Mouse (Mus musculus) liver, adult 2 months (tissue): Measurements from ENCODE around the gene Kcnq4. TPM values are rescaled to one million over a fixed set of nuclear protein-coding genes. Genes with fewer than 3 reads are reported as not detected.

ENCODE experiments used
- DNase-seq: peaks from one replicate; pipeline ENCODE4 v3.0.0-alpha.2; 2011; ENCODE audit warnings: low read depth, low spot score; ENCODE audit errors: extremely low read depth
- H3K27ac ChIP-seq: fragments of 200-500 bp; replicated peaks from 2 replicates; pipeline ENCODE4 v1.5.1; 2012; ENCODE audit warnings: low read depth, mild to moderate bottlenecking, control low read depth, inconsistent platforms, low read length; ENCODE audit not compliant: insufficient read depth
- H3K27me3 ChIP-seq: fragments of 200-500 bp; 2 replicates; pipeline ENCODE4 v1.6.1; 2012; ENCODE audit warnings: mild to moderate bottlenecking, moderate library complexity, low read length, inconsistent platforms; ENCODE audit not compliant: control insufficient read depth, insufficient read depth
- H3K36me3 ChIP-seq: fragments of 200-500 bp; 2 replicates; pipeline ENCODE4 v1.6.1; 2012; ENCODE audit warnings: low read length, inconsistent platforms; ENCODE audit not compliant: control insufficient read depth, insufficient read depth
- H3K4me1 ChIP-seq: fragments of 200-500 bp; 2 replicates; pipeline ENCODE4 v1.6.1; 2011; ENCODE audit warnings: low read length; ENCODE audit not compliant: control insufficient read depth, insufficient read depth
- H3K4me3 ChIP-seq: fragments of 200-500 bp; 2 replicates; pipeline ENCODE4 v1.5.1; 2011; ENCODE audit warnings: low read depth, mild to moderate bottlenecking, control low read depth, low read length, moderate library complexity; ENCODE audit not compliant: insufficient read depth
- H3K79me2 ChIP-seq: fragments of 200-500 bp; 2 replicates; pipeline ENCODE4 v1.6.1; 2012; ENCODE audit warnings: inconsistent platforms, mild to moderate bottlenecking, low read length, moderate library complexity; ENCODE audit not compliant: control insufficient read depth, insufficient read depth
- H3K9ac ChIP-seq: fragments of 200-500 bp; 2 replicates; pipeline ENCODE4 v1.6.1; 2012; ENCODE audit warnings: low read depth, mild to moderate bottlenecking, control low read depth, inconsistent platforms, low read length
- CTCF ChIP-seq: fragments of 200-500 bp; IDR thresholded peaks from 2 replicates; pipeline ENCODE4 v1.5.1; 2011; ENCODE audit warnings: low read depth, low read length, control low read depth
- POLR2A ChIP-seq: fragments of 200-500 bp; IDR thresholded peaks from 2 replicates; pipeline ENCODE4 v1.6.1; 2011; ENCODE audit warnings: low read length, control low read depth; ENCODE audit not compliant: insufficient read depth; ENCODE audit errors: extremely low read depth
- WGBS: fragments of 180-500 bp; shearing (Covaris S2); methylation state at CpG from one replicate; pipeline ENCODE4 v1.1.7; 2018; 5-methylcytosine and 5-hydroxymethylcytosine counted together
- polyA plus RNA-seq: library from polyadenylated mRNA; depleted of rRNA; stranded (reverse); fragments of >200 nt; gene quantifications from 2 replicates; pipeline ENCODE4 v1.2.3, GENCODE M21; 2012; rRNA removed
- total RNA-seq: library from RNA; depleted of rRNA; stranded (reverse); fragments of >200 nt; gene quantifications from 2 replicates; pipeline ENCODE4 v1.2.3, GENCODE M21; 2014; rRNA removed

Kcnq4 gene
- total RNA-seq (0.28 and 0.34 TPM in 2 replicates), polyA plus RNA-seq (0.57 and 0.58 TPM in 2 replicates)

- H3K79me2 ChIP-seq, result no peaks in the 10 kb centered on the region
- H3K27me3 ChIP-seq, result peaks cover 6% of the 10 kb centered on the region; the same call in 1 of the 2 replicates
- no peak for DNase-seq
- TF ChIP-seq CTCF (no peak), POLR2A (no peak)
- 9% methylated on average over 42 of the region's 42 CpGs for WGBS
- H3K27ac ChIP-seq, result no peak within 1 kb of the TSS
- no peak within 1 kb of the TSS for H3K9ac ChIP-seq
- 0 out of 2 replicates have a peak, but pooled peaks cover 2% of the 10 kb centered on the region for H3K4me1 ChIP-seq
- peak within 1 kb of the TSS; percentile 33; the same call in 1 of the 2 replicates for H3K4me3 ChIP-seq
- no peaks in the 10 kb centered on the region for H3K36me3 ChIP-seq
Observed at GRCm38 (mm10) chr4:120747941-120748866, at the start of gene Kcnq4. Gene Kcnq4, minus strand, starts transcription at chr4:120748612.

- Histone ChIP-seq H3K27me3 (no peaks in the 10 kb centered on the region), H3K27ac (no peak overlapping the region), H3K9ac (no peak overlapping the region), H3K36me3 (no peaks in the 10 kb centered on the region), H3K79me2 (peaks cover 24% of the 10 kb centered on the region; the same call in 1 of the 2 replicates), H3K4me1 (peaks cover 18% of the 10 kb centered on the region), H3K4me3 (no peak overlapping the region)
- WGBS, result 94% methylated on average over 2 of the region's 2 CpGs
- TF ChIP-seq CTCF, result no peak
- TF ChIP-seq POLR2A, result no peak
- no peak for DNase-seq
Observed at GRCm38 (mm10) chr4:120796687-120797086, 48.3 kb upstream of the Kcnq4 start.

- no peaks in the 10 kb centered on the region for H3K27me3 ChIP-seq
- no peak for DNase-seq
- H3K36me3 ChIP-seq, result no peaks in the 10 kb centered on the region
- peaks cover 20% of the 10 kb centered on the region; the same call in 1 of the 2 replicates for H3K79me2 ChIP-seq
- H3K9ac ChIP-seq, result no peak overlapping the region
- H3K27ac ChIP-seq, result no peak overlapping the region
- WGBS, result 93% methylated on average over 1 of the region's 1 CpGs
- H3K4me3 ChIP-seq, result no peak overlapping the region
- TF ChIP-seq CTCF (no peak), POLR2A (no peak)
- H3K4me1 ChIP-seq, result peaks cover 16% of the 10 kb centered on the region
Observed at GRCm38 (mm10) chr4:120795646-120796045, 47.2 kb upstream of the Kcnq4 start.

- H3K4me1 ChIP-seq, result peaks cover 16% of the 10 kb centered on the region; the same call in 1 of the 2 replicates
- H3K27me3 ChIP-seq, result no peaks in the 10 kb centered on the region
- peaks cover 19% of the 10 kb centered on the region; the same call in 1 of the 2 replicates for H3K79me2 ChIP-seq
- no peak for TF ChIP-seq CTCF
- no peak for TF ChIP-seq POLR2A
- 88% methylated on average over 2 of the region's 2 CpGs for WGBS
- H3K4me3 ChIP-seq, result no peak overlapping the region
- H3K36me3 ChIP-seq, result peaks cover 9% of the 10 kb centered on the region
- DNase-seq, result no peak
- H3K9ac ChIP-seq, result no peak overlapping the region
- H3K27ac ChIP-seq, result no peak overlapping the region
Observed at GRCm38 (mm10) chr4:120792918-120793317, 44.5 kb upstream of the Kcnq4 start.

GRCm38 (mm10) chr4:120790027-120790426, 41.6 kb upstream of the Kcnq4 start:
- 97% methylated on average over 4 of the region's 4 CpGs for WGBS
- Histone ChIP-seq H3K4me3 (no peak overlapping the region), H3K27ac (no peak overlapping the region), H3K9ac (no peak overlapping the region), H3K4me1 (peaks cover 14% of the 10 kb centered on the region; the same call in 1 of the 2 replicates), H3K36me3 (peaks cover 30% of the 10 kb centered on the region), H3K27me3 (no peaks in the 10 kb centered on the region), H3K79me2 (peaks cover 8% of the 10 kb centered on the region; the same call in 1 of the 2 replicates)
- TF ChIP-seq POLR2A, result no peak
- no peak for TF ChIP-seq CTCF
- no peak for DNase-seq
